Mouse (Mus musculus) forebrain, embryonic 11.5 days (tissue): ENCODE measurements around the gene Cox11. TPM values are rescaled to one million over a fixed set of nuclear protein-coding genes. Genes with fewer than 3 reads are reported as not detected.

Experiments used
- ATAC-seq: fragments of 200-750 bp; cut with Nextera tagmentation; replicated peaks from 2 replicates; pipeline ENCODE4 v1.8.0; 2017; ENCODE audit warnings: moderate TSS enrichment; ENCODE audit not compliant: low FRiP score
- DNase-seq: peaks from one replicate; pipeline ENCODE4 v3.0.0-alpha.2; 2017; ENCODE audit warnings: low spot score
- H3K27ac ChIP-seq: fragments of 300-500 bp; sonication (generic); 2 replicates; pipeline ENCODE4 v1.5.1; 2014; ENCODE audit warnings: low read depth, low read length
- H3K27me3 ChIP-seq: fragments of 300-500 bp; sonication (generic); 2 replicates; pipeline ENCODE4 v1.6.1; 2014; ENCODE audit warnings: mild to moderate bottlenecking, low read length, mixed read lengths; ENCODE audit not compliant: control insufficient read depth, insufficient read depth
- H3K36me3 ChIP-seq: fragments of 300-500 bp; sonication (generic); 2 replicates; pipeline ENCODE4 v1.6.1; 2014; ENCODE audit warnings: mild to moderate bottlenecking, low read length, moderate library complexity, mixed read lengths; ENCODE audit not compliant: control insufficient read depth, insufficient read depth
- H3K4me1 ChIP-seq: fragments of 300-500 bp; sonication (generic); replicated peaks from 2 replicates; pipeline ENCODE4 v1.6.1; 2014; ENCODE audit warnings: low read length, mixed read lengths; ENCODE audit not compliant: control insufficient read depth, insufficient read depth
- H3K4me2 ChIP-seq: fragments of 300-500 bp; sonication (generic); 2 replicates; pipeline ENCODE4 v1.6.1; 2014; ENCODE audit warnings: low read depth, mild to moderate bottlenecking, low read length, moderate library complexity, mixed read lengths; ENCODE audit not compliant: severe bottlenecking
- H3K4me3 ChIP-seq: fragments of 300-500 bp; sonication (generic); 2 replicates; pipeline ENCODE4 v1.5.1; 2014; ENCODE audit warnings: low read depth, low read length
- H3K9ac ChIP-seq: fragments of 300-500 bp; sonication (generic); 2 replicates; pipeline ENCODE4 v1.6.1; 2014; ENCODE audit warnings: low read length
- H3K9me3 ChIP-seq: fragments of 300-500 bp; sonication (generic); 2 replicates; pipeline ENCODE4 v1.6.1; 2016; ENCODE audit warnings: low read length, mixed read lengths; ENCODE audit not compliant: control insufficient read depth
- WGBS: fragments of 180-500 bp; shearing (Covaris S2); extraction: QIAGEN DNeasy Blood & Tissue Kit; methylation state at CpG from one replicate; pipeline ENCODE4 v1.1.7; 2014; 5-methylcytosine and 5-hydroxymethylcytosine counted together
- polyA plus RNA-seq: library from polyadenylated mRNA; unstranded; fragments of >200 nt; fragmentation: Nextera tagmentation; extraction: Ambion mirVana; gene quantifications from 2 replicates; pipeline ENCODE4 v1.2.1, GENCODE M21; 2014

Gene Cox11
- polyA plus RNA-seq, 1 experiment from 2014 or later: 30.5 TPM

DNA sequence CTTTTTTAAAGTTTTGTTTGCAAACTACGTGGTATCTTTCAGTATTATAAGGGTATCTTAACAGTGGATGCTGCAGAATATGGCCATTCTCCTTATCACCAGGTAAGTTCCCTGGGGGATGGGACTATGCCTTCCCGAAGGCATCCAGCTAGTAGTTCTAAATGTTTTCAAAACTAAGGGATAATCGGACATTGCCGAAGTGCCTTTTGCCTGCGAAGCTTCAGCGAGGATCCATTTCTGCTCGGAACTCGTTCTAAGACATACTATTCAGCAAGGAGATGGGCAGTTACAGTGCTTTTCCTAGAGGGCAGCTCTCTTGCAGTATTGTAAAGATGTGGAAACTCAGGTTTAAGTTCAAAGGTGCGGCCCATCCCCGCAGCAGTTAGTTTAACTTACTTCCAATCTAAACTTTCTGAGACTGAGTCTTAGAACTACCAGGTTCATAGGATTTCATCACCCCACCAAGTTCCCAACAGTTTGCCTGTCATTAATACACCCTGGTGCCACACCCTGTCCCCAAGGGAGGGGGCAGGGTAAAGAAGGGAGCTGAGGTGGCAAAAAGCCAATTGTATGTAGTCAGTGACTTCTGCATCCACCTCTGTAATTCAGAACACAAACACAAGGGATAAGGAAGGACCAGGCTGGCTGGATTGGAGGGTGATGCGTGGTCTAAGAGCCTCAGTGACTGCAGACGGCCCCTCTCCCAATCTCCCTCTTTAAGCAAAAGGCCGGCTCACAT is 48.5 kb downstream of the Cox11 start:
- Histone ChIP-seq H3K9me3 (no peaks in the 10 kb centered on the region), H3K4me3 (peak overlapping the region; percentile 61), H3K27me3 (no peaks in the 10 kb centered on the region; the same call in 1 of the 2 replicates), H3K9ac (peak overlapping the region; percentile 71; the same call in 1 of the 2 replicates), H3K4me1 (peaks cover 2% of the 10 kb centered on the region; the same call in 1 of the 2 replicates), H3K4me2 (peak overlapping the region; percentile 96), H3K27ac (no peak overlapping the region), H3K36me3 (no peaks in the 10 kb centered on the region)
- DNase-seq: no peak
- ATAC-seq: no peak; the same call in 1 of the 2 replicates
- whole genome bisulfite sequencing: 72% methylated on average over 13 of the region's 13 CpGs

GRCm38 (mm10) chr11:90687040-90687439 is 49.1 kb downstream of the Cox11 start:
- Histone ChIP-seq H3K36me3 (no peaks in the 10 kb centered on the region), H3K4me1 (peaks cover 2% of the 10 kb centered on the region; the same call in 1 of the 2 replicates), H3K4me2 (peak overlapping the region; percentile 96), H3K9me3 (no peaks in the 10 kb centered on the region), H3K9ac (peak overlapping the region; percentile 71), H3K4me3 (peak overlapping the region; percentile 61), H3K27me3 (no peaks in the 10 kb centered on the region; the same call in 1 of the 2 replicates), H3K27ac (no peak overlapping the region)
- peak; percentile 45 for ATAC-seq
- DNase-seq: no peak
- WGBS: under 1% methylated on average over 17 of the region's 17 CpGs

GRCm38 (mm10) chr11:90687460-90688416 is 49.8 kb downstream of the Cox11 start, which contains the start of gene Tom1l1:
Tom1l1 (minus strand) TSS chr11:90688366.
- H3K27me3 ChIP-seq: no peaks in the 10 kb centered on the region; the same call in 1 of the 2 replicates
- WGBS: 7% methylated on average over 47 of the region's 47 CpGs
- no peaks in the 10 kb centered on the region for H3K9me3 ChIP-seq
- H3K27ac ChIP-seq: no peak within 1 kb of the TSS
- peak within 1 kb of the TSS; percentile 61 for H3K4me3 ChIP-seq
- ATAC-seq: peak; percentile 92
- H3K4me2 ChIP-seq: peak within 1 kb of the TSS; percentile 96
- peak; percentile 87 for DNase-seq
- peak within 1 kb of the TSS; percentile 71 for H3K9ac ChIP-seq
- peaks cover 2% of the 10 kb centered on the region; the same call in 1 of the 2 replicates for H3K4me1 ChIP-seq
- no peaks in the 10 kb centered on the region for H3K36me3 ChIP-seq

DNA sequence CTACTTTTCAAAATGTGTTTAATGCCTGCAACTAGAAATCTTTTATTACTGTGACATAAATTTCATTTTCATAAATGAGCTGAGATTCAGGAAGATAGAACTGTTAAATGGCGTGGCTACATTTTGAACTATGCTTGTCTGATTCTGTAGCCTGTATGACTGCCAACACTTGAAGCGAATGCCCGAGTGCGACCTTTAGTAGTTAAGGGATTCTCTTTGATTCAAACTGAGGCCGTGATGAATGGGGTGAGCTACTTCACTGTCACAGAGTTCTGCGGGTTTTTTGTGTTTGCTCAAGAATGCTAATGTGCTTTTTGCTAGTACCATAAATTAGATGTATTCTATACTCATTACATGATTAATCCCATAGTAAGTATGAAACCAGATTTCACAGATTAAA is 52.4 kb downstream of the Cox11 start:
- H3K36me3 ChIP-seq: no peaks in the 10 kb centered on the region
- no peak overlapping the region for H3K27ac ChIP-seq
- no peak overlapping the region for H3K4me3 ChIP-seq
- 44% methylated on average over 6 of the region's 6 CpGs for WGBS
- no peak overlapping the region for H3K9ac ChIP-seq
- H3K9me3 ChIP-seq: no peaks in the 10 kb centered on the region
- no peak overlapping the region for H3K4me2 ChIP-seq
- DNase-seq (no peak), ATAC-seq (no peak)
- peaks cover 2% of the 10 kb centered on the region; the same call in 1 of the 2 replicates for H3K4me1 ChIP-seq
- no peaks in the 10 kb centered on the region; the same call in 1 of the 2 replicates for H3K27me3 ChIP-seq

- DNase-seq: no peak
- Histone ChIP-seq H3K27ac (no peak overlapping the region), H3K4me3 (no peak overlapping the region), H3K27me3 (no peaks in the 10 kb centered on the region), H3K4me1 (no peaks in the 10 kb centered on the region; the same call in 1 of the 2 replicates), H3K9ac (no peak overlapping the region), H3K4me2 (no peak overlapping the region), H3K36me3 (no peaks in the 10 kb centered on the region), H3K9me3 (no peaks in the 10 kb centered on the region)
- WGBS: 84% methylated on average over 4 of the region's 4 CpGs
- no peak for ATAC-seq
Observed at GRCm38 (mm10) chr11:90694206-90694605, 56.2 kb downstream of the Cox11 start.

Other genes with a start within 250 kb of the Cox11 start
- 1.2 and 2.2 TPM in 2 replicates for gene Hlf, start 247.3 kb upstream of the Cox11 start, polyA plus RNA-seq
- 40.5 and 46.0 TPM in 2 replicates for gene Stxbp4, start 89 bp upstream of the Cox11 start, polyA plus RNA-seq
- 18.5 and 24.3 TPM in 2 replicates for gene Tom1l1, start 50.2 kb downstream of the Cox11 start, polyA plus RNA-seq